Mouse (Mus musculus): ENCODE measurements around the gene Znrf3.
A peak's percentile ranks its signal among the peaks of the same experiment; 100 is the strongest.

The Znrf3 gene

GRCm38 (mm10) chr11:5265764-5266163, 178.9 kb downstream of the Znrf3 start:
- DNase-seq: no peak

- DNase-seq: no peak
Observed at GRCm38 (mm10) chr11:5263078-5263730, 181.4 kb downstream of the Znrf3 start.

- peak; percentile 92 for DNase-seq
Observed at GRCm38 (mm10) chr11:5261508-5262392, 182.9 kb downstream of the Znrf3 start, which contains the start of gene Kremen1. Kremen1 (minus strand) TSS chr11:5261558.

- DNase-seq: peak in 1 of 2 experiments; percentile 51
Observed at GRCm38 (mm10) chr11:5260942-5261459, 183.6 kb downstream of the Znrf3 start.

GRCm38 (mm10) chr11:5259944-5260598, 184.6 kb downstream of the Znrf3 start:
- DNase-seq: no peak

GRCm38 (mm10) chr11:5258036-5258435, 186.6 kb downstream of the Znrf3 start:
- no peak for DNase-seq

GRCm38 (mm10) chr11:5257151-5257862, 187.3 kb downstream of the Znrf3 start:
- no peak for DNase-seq

GRCm38 (mm10) chr11:5255509-5256014, 189.1 kb downstream of the Znrf3 start:
- no peak for DNase-seq

GRCm38 (mm10) chr11:5254016-5254415, 190.6 kb downstream of the Znrf3 start:
- no peak for DNase-seq

- DNase-seq: no peak
Observed at GRCm38 (mm10) chr11:5253528-5253927, 191.1 kb downstream of the Znrf3 start.

- no peak for DNase-seq
Observed at GRCm38 (mm10) chr11:5252727-5253126, 191.9 kb downstream of the Znrf3 start.

GRCm38 (mm10) chr11:5251112-5251511, 193.5 kb downstream of the Znrf3 start:
- DNase-seq: no peak

GRCm38 (mm10) chr11:5248200-5248599, 196.4 kb downstream of the Znrf3 start:
- no peak for DNase-seq

GRCm38 (mm10) chr11:5245431-5245830, 199.2 kb downstream of the Znrf3 start:
- no peak for DNase-seq

- DNase-seq: no peak
Observed at GRCm38 (mm10) chr11:5244749-5245130, 199.9 kb downstream of the Znrf3 start.

GRCm38 (mm10) chr11:5243812-5244748, 200.6 kb downstream of the Znrf3 start:
- no peak for DNase-seq

- DNase-seq: no peak
Observed at GRCm38 (mm10) chr11:5243208-5243607, 201.4 kb downstream of the Znrf3 start.

GRCm38 (mm10) chr11:5242158-5242557, 202.5 kb downstream of the Znrf3 start:
- no peak for DNase-seq

- no peak for DNase-seq
Observed at GRCm38 (mm10) chr11:5239706-5240690, 204.6 kb downstream of the Znrf3 start.
